Mouse (Mus musculus): ENCODE measurements around the gene Tomm7.

- TF ChIP-seq CTCF (IDR thresholded peaks at IDR 0.05; ENCODE audit: borderline replicate concordance, extremely low read depth, insufficient read depth, insufficient read length) (no peak), POLR2A (IDR thresholded peaks at IDR 0.05; ENCODE audit: borderline replicate concordance, extremely low read depth, insufficient read depth, insufficient read length, poor library complexity, severe bottlenecking) (no peak)
Observed at GRCm38 (mm10) chr5:23822306-23822705, 21.7 kb downstream of the Tomm7 start.
